ENCODE assay signal across 24 mouse cellular contexts in the genomic region with DNA sequence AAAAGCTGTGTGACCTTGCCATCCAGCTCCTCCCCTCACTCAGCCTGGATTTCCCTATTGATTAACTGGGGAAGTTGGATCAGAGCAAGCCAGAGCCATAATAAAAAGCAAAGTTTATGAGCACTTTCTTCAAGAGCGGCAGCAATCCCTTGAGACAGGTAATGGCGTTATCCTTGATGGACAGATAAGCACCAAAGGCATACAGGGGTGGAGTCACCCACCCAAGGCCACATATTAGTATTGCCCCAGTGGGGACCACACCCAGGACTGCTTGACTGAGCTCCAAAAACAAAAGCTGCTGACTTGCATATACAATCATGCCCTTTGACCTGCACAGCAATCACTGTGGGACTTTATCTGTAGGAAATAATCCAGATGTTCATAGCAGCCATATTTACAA. TPM values are rescaled to one million over a fixed set of nuclear protein-coding genes. Genes with fewer than 3 reads are reported as not detected.
A peak's percentile ranks its signal among the peaks of the same experiment; 100 is the strongest.
DNase-seq lines count a peak whose midpoint lies in the region; ATAC-seq and TF ChIP-seq lines count a peak whose summit lies in the region.
"Had no signal": no experiment of that assay in that cellular context is flagged by ENCODE, and none has a peak within 500 bp of the region (broad histone marks: within the 10 kb centered on the region; RNA-seq: fewer than 3 reads in every experiment).

No protein-coding gene starts in this region.

- no peak; the same call in 1 of the 2 replicates for ATAC-seq in lung, embryonic 14.5 days (ENCODE audit: insufficient read depth)
- no peak for ATAC-seq in neural tube, embryonic 11.5 days (ENCODE audit: insufficient read depth, low FRiP score, low TSS enrichment)
- peak; percentile 95 for ATAC-seq in intestine, embryonic 16.5 days
- peak; percentile 52 for ATAC-seq in stomach, embryonic 16.5 days (ENCODE audit: insufficient read depth, low FRiP score)
- ATAC-seq in midbrain, postnatal 0 days (ENCODE audit: low FRiP score): no peak
- ATAC-seq: forebrain, embryonic 13.5 days; forebrain, postnatal 0 days had no signal

- no peak for TF ChIP-seq POLR2A in lung, adult 2 months (IDR thresholded peaks at IDR 0.05; ENCODE audit: borderline replicate concordance, extremely low read depth, low read depth, low read length)

- WGBS in lung, embryonic 14.5 days: 61% methylated on average over 2 of the region's 2 CpGs
- WGBS in lung, adult 2 months: 58% methylated on average over 2 of the region's 2 CpGs
- 86% methylated on average over 2 of the region's 2 CpGs for WGBS in neural tube, embryonic 11.5 days
- WGBS in intestine, embryonic 16.5 days: 27% methylated on average over 2 of the region's 2 CpGs
- WGBS in stomach, embryonic 16.5 days: 33% methylated on average over 2 of the region's 2 CpGs
- 81% methylated on average over 2 of the region's 2 CpGs for WGBS in midbrain, postnatal 0 days

- H3K4me2 ChIP-seq in lung, embryonic 14.5 days: no peak overlapping the region
- H3K4me2 ChIP-seq in neural tube, embryonic 11.5 days (ENCODE audit: low read depth): no peak overlapping the region
- H3K4me2 ChIP-seq in intestine, embryonic 16.5 days (ENCODE audit: low read depth, low read length): no peak overlapping the region
- H3K4me2 ChIP-seq in stomach, embryonic 16.5 days (ENCODE audit: low read depth, low read length): no peak overlapping the region
- H3K4me2 ChIP-seq in midbrain, postnatal 0 days (ENCODE audit: low read depth, low read length, poor library complexity, severe bottlenecking): no peak overlapping the region
- H3K4me2 ChIP-seq: forebrain, embryonic 13.5 days; heart, embryonic 11.5 days; heart, embryonic 15.5 days had no signal

- no peak overlapping the region for H3K4me3 ChIP-seq in lung, embryonic 14.5 days (ENCODE audit: low read depth, low read length)
- no peak overlapping the region for H3K4me3 ChIP-seq in lung, adult 2 months (replicated peaks; ENCODE audit: extremely low read depth, low read depth, low read length)
- H3K4me3 ChIP-seq in neural tube, embryonic 11.5 days (ENCODE audit: low read depth, low read length): no peak overlapping the region
- no peak overlapping the region for H3K4me3 ChIP-seq in intestine, embryonic 16.5 days (ENCODE audit: low read length)
- H3K4me3 ChIP-seq in stomach, embryonic 16.5 days (replicated peaks; ENCODE audit: low read length): no peak overlapping the region
- no peak overlapping the region for H3K4me3 ChIP-seq in midbrain, postnatal 0 days (ENCODE audit: low read depth, low read length)
- H3K4me3 ChIP-seq: embryonic facial prominence, embryonic 10.5 days; forebrain, embryonic 13.5 days; heart, adult 2 months; heart, embryonic 15.5 days had no signal

- TF ChIP-seq CTCF in lung, embryonic 14.5 days (IDR thresholded peaks at IDR 0.05; ENCODE audit: low read depth): no peak
- TF ChIP-seq CTCF in lung, adult 2 months (IDR thresholded peaks at IDR 0.05; ENCODE audit: insufficient read depth, low read length): no peak
- no peak for TF ChIP-seq CTCF in midbrain, postnatal 0 days (IDR thresholded peaks at IDR 0.05)

- H3K4me1 ChIP-seq in lung, embryonic 14.5 days (ENCODE audit: insufficient read depth): no peaks in the 10 kb centered on the region
- H3K4me1 ChIP-seq in lung, adult 2 months (ENCODE audit: control insufficient read depth, insufficient read depth, low read length): no peaks in the 10 kb centered on the region
- peaks cover 5% of the 10 kb centered on the region; the same call in 1 of the 2 replicates for H3K4me1 ChIP-seq in neural tube, embryonic 11.5 days (ENCODE audit: control insufficient read depth, insufficient read depth, low read length)
- peaks cover 17% of the 10 kb centered on the region for H3K4me1 ChIP-seq in intestine, embryonic 16.5 days (ENCODE audit: control insufficient read depth, insufficient read depth, low read length)
- H3K4me1 ChIP-seq in stomach, embryonic 16.5 days (ENCODE audit: control insufficient read depth, insufficient read depth, low read length): peaks cover 7% of the 10 kb centered on the region
- H3K4me1 ChIP-seq in midbrain, postnatal 0 days (ENCODE audit: insufficient read depth, low read length): no peaks in the 10 kb centered on the region

- peak; percentile 43 for DNase-seq in lung, embryonic 14.5 days
- DNase-seq in lung, adult 2 months: no peak
- peak; percentile 6 for DNase-seq in neural tube, embryonic 11.5 days (ENCODE audit: low spot score)
- no peak for DNase-seq in neural tube, embryonic 10.5 days (ENCODE audit: extremely low spot score, low spot score)
- no peak for DNase-seq in midbrain, postnatal 0 days (ENCODE audit: low spot score)
- no peak for DNase-seq in layer of hippocampus, adult 18-20 months (ENCODE audit: low spot score in 2 of 2)
- DNase-seq: adrenal gland, adult 2 months; adrenal gland, postnatal 25 days; cerebellum, adult 18-20 months; cerebellum, adult 9-11 months; forebrain, postnatal 0 days; gastrocnemius, postnatal 14 days; heart, adult 2 months; heart, postnatal 14 days had no signal

- no peak overlapping the region for H3K27ac ChIP-seq in lung, embryonic 14.5 days (ENCODE audit: low read depth)
- no peak overlapping the region for H3K27ac ChIP-seq in neural tube, embryonic 11.5 days (ENCODE audit: low read depth, low read length)
- H3K27ac ChIP-seq in intestine, embryonic 16.5 days (ENCODE audit: low read length): peak overlapping the region; percentile 53; the same call in 1 of the 2 replicates
- H3K27ac ChIP-seq in stomach, embryonic 16.5 days (ENCODE audit: low read length): no peak overlapping the region
- no peak overlapping the region for H3K27ac ChIP-seq in midbrain, postnatal 0 days (ENCODE audit: low read depth, low read length)
- H3K27ac ChIP-seq: embryonic facial prominence, embryonic 10.5 days; forebrain, embryonic 13.5 days; heart, adult 2 months; heart, embryonic 15.5 days had no signal

- H3K36me3 ChIP-seq in lung, embryonic 14.5 days (ENCODE audit: insufficient read depth): no peaks in the 10 kb centered on the region
- no peaks in the 10 kb centered on the region for H3K36me3 ChIP-seq in neural tube, embryonic 11.5 days (ENCODE audit: control insufficient read depth, insufficient read depth, low read length)
- H3K36me3 ChIP-seq in intestine, embryonic 16.5 days (ENCODE audit: control insufficient read depth, insufficient read depth, low read length): no peaks in the 10 kb centered on the region
- H3K36me3 ChIP-seq in stomach, embryonic 16.5 days (ENCODE audit: control insufficient read depth, insufficient read depth, low read length): no peaks in the 10 kb centered on the region
- no peaks in the 10 kb centered on the region for H3K36me3 ChIP-seq in midbrain, postnatal 0 days (ENCODE audit: insufficient read depth, low read length)
- H3K36me3 ChIP-seq: embryonic facial prominence, embryonic 10.5 days; heart, embryonic 15.5 days had no signal

- H3K27me3 ChIP-seq in lung, embryonic 14.5 days (ENCODE audit: insufficient read depth, low read length): no peaks in the 10 kb centered on the region
- H3K27me3 ChIP-seq in neural tube, embryonic 11.5 days (ENCODE audit: control insufficient read depth, insufficient read depth, low read length): no peaks in the 10 kb centered on the region
- no peaks in the 10 kb centered on the region for H3K27me3 ChIP-seq in intestine, embryonic 16.5 days (replicated peaks; ENCODE audit: control insufficient read depth, insufficient read depth, low read length)
- H3K27me3 ChIP-seq in stomach, embryonic 16.5 days (ENCODE audit: control insufficient read depth, insufficient read depth, low read length): no peaks in the 10 kb centered on the region
- H3K27me3 ChIP-seq in midbrain, postnatal 0 days (ENCODE audit: insufficient read depth, low read length): peaks cover 3% of the 10 kb centered on the region; the same call in 1 of the 2 replicates
- H3K27me3 ChIP-seq: forebrain, embryonic 13.5 days had no signal

- H3K9ac ChIP-seq in lung, embryonic 14.5 days: no peak overlapping the region
- no peak overlapping the region for H3K9ac ChIP-seq in neural tube, embryonic 11.5 days (ENCODE audit: low read length)
- no peak overlapping the region for H3K9ac ChIP-seq in intestine, embryonic 16.5 days (ENCODE audit: low read depth, low read length)
- H3K9ac ChIP-seq in stomach, embryonic 16.5 days (ENCODE audit: low read length): no peak overlapping the region
- no peak overlapping the region for H3K9ac ChIP-seq in midbrain, postnatal 0 days (replicated peaks; ENCODE audit: low read length, poor library complexity, severe bottlenecking)
- H3K9ac ChIP-seq: forebrain, embryonic 13.5 days; forebrain, postnatal 0 days; heart, embryonic 15.5 days had no signal

- H3K9me3 ChIP-seq in lung, embryonic 14.5 days (ENCODE audit: low read depth, low read length): no peaks in the 10 kb centered on the region
- no peaks in the 10 kb centered on the region for H3K9me3 ChIP-seq in neural tube, embryonic 11.5 days (ENCODE audit: control insufficient read depth, low read length)
- H3K9me3 ChIP-seq in intestine, embryonic 16.5 days (ENCODE audit: control insufficient read depth, low read length): no peaks in the 10 kb centered on the region
- H3K9me3 ChIP-seq in stomach, embryonic 16.5 days (replicated peaks; ENCODE audit: control insufficient read depth, low read length): no peaks in the 10 kb centered on the region; the same call in 1 of the 2 replicates
- no peaks in the 10 kb centered on the region for H3K9me3 ChIP-seq in midbrain, postnatal 0 days (ENCODE audit: low read length)
- H3K9me3 ChIP-seq: embryonic facial prominence, embryonic 10.5 days; forebrain, embryonic 13.5 days; heart, embryonic 15.5 days had no signal

RNA-seq across cellular contexts. Expression of a gene that starts 31.0 kb away (rescaled TPM):
- 0.34 and 0.78 TPM in 2 replicates for polyA plus RNA-seq in lung, embryonic 14.5 days (2014; fragmentation: Nextera tagmentation; extraction: Ambion mirVana)
- 0.27 and 0.68 TPM in 2 replicates for polyA plus RNA-seq in lung, adult 2 months (2012; rRNA removed)
- not detected in 2 replicates for polyA plus RNA-seq in neural tube, embryonic 11.5 days (2014; fragmentation: Nextera tagmentation; extraction: Ambion mirVana)
- polyA plus RNA-seq in intestine, embryonic 16.5 days (2015; fragmentation: Nextera tagmentation; extraction: Ambion mirVana): 5.3 and 5.8 TPM in 2 replicates
- polyA plus RNA-seq in stomach, embryonic 16.5 days (2015; fragmentation: Nextera tagmentation; extraction: Ambion mirVana): 3.7 and 4.0 TPM in 2 replicates
- total RNA-seq in midbrain, postnatal 0 days (2014; rRNA removed): 0.38 TPM in 1 of 2 replicates, not detected in the other
- polyA plus RNA-seq in midbrain, postnatal 0 days (2015; fragmentation: Nextera tagmentation; extraction: Ambion mirVana): 0.10 and 0.29 TPM in 2 replicates
- total RNA-seq in layer of hippocampus, adult 18-20 months (2021): not detected
- total RNA-seq: adrenal gland, adult 2 months; adrenal gland, postnatal 25 days; forebrain, postnatal 0 days; gastrocnemius, adult 18-20 months; gastrocnemius, postnatal 14 days; heart, adult 2 months; heart, postnatal 14 days; hematopoietic stem cell, adult 5-6 weeks; MEL had no signal
- polyA plus RNA-seq: adrenal gland, adult 2 months; C2C12; embryonic facial prominence, embryonic 10.5 days had no signal

Comparison
In these comparisons a context has a peak if more than half of its experiments do, and no peak if none do; other contexts are left out.
1. DNase-seq: peak in lung, embryonic 14.5 days (single experiment) and neural tube, embryonic 11.5 days (single experiment); none in lung, adult 2 months (single experiment), neural tube, embryonic 10.5 days (single experiment), midbrain, postnatal 0 days (single experiment) and layer of hippocampus, adult 18-20 months (0 of 2).
2. ATAC-seq: peak in intestine, embryonic 16.5 days (single experiment) and stomach, embryonic 16.5 days (single experiment); none in lung, embryonic 14.5 days (single experiment), neural tube, embryonic 11.5 days (single experiment) and midbrain, postnatal 0 days (single experiment).